Mouse (Mus musculus): ENCODE results near the gene Tcp11. TPM values are rescaled to one million over a fixed set of nuclear protein-coding genes. Genes with fewer than 3 reads are reported as not detected.

The Tcp11 gene
- 1.9 and 2.1 TPM in 2 replicates for polyA plus RNA-seq (2015; fragmentation: Nextera tagmentation; extraction: Ambion mirVana)

DNA sequence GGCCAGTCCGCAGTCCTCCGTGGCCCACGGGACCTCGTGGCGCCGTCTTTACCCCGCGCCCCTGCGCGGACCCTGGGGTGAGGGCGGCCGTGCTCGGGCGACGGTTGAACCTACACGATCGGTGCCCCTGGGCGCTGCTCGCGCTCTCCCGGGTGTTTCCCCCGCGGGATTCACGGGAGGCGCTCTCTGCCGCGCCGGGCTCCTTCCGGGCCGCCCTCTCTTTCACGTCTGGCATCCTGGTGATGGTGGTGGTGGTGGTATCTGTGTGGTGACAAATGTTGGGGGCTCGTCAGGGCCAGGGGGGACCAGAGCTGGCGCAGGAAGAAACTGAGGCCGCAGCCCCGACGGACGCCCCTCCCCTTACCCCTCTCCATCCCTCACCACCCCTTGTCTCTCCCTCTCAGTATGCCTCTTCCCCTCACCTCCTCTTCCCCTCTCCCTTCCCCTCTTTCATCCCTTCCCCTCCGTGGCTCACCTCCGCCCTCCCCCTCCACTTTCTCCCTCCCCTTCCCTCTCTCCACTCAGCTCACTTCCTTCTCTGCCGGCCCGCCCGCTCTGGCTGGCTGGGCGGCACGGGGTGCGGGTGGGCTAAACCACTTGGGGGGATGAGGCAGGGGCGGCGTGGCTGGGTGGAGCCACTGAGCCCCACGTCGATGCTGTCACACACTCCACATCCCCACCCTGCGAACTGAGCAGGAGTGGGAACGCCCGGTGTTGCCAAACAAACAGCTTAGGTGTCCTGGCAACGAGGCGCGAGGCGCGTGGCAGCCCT is at the start of gene Tcp11:
Gene Tcp11, minus strand, starts transcription at position 595 of the 772 bp plus-strand sequence.
- 2% methylated on average over 57 of the region's 57 CpGs for WGBS
- 0 out of 2 replicates have a peak within 1 kb of the TSS, but pooled peaks have one; percentile 11 for H3K27ac ChIP-seq
- ATAC-seq (ENCODE audit: insufficient number of reproducible peaks, insufficient read depth, low FRiP score, low TSS enrichment, low read depth): peak; percentile 84
- H3K4me3 ChIP-seq: peak within 1 kb of the TSS; percentile 66
- H3K4me1 ChIP-seq: peaks cover 21% of the 10 kb centered on the region
- no peaks in the 10 kb centered on the region; the same call in 1 of the 2 replicates for H3K27me3 ChIP-seq
- H3K36me3 ChIP-seq: no peaks in the 10 kb centered on the region
- no peaks in the 10 kb centered on the region for H3K9me3 ChIP-seq
- H3K9ac ChIP-seq: peak within 1 kb of the TSS; percentile 75
- H3K4me2 ChIP-seq: peak within 1 kb of the TSS; percentile 99

DNA sequence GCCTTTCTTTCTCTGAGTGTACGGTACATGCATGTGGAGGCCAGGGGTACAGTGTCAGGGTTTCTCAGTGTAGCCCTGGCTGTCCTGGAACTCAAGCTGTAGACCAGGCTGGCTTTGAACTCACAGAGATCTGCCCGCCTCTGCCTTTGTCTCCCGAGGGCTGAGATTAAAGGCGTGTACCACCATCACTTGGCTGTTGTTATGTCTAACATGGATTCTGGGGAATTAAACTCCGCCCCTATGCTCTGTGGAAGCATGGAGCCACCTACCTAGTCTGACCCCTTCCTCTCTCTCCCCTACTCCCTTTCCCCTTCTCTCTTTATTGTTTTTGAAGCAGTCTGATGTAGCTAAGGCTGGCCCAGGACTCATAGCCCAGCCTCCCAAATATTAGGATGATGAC is 49.4 kb upstream of the Tcp11 start:
- 88% methylated on average over 5 of the region's 5 CpGs for WGBS
- ATAC-seq (ENCODE audit: insufficient number of reproducible peaks, insufficient read depth, low FRiP score, low TSS enrichment, low read depth): no peak
- no peak overlapping the region for H3K4me2 ChIP-seq
- H3K4me1 ChIP-seq: peaks cover 11% of the 10 kb centered on the region
- no peaks in the 10 kb centered on the region for H3K36me3 ChIP-seq
- H3K27me3 ChIP-seq: no peaks in the 10 kb centered on the region
- no peak overlapping the region for H3K4me3 ChIP-seq
- H3K9me3 ChIP-seq: no peaks in the 10 kb centered on the region
- no peak overlapping the region for H3K9ac ChIP-seq
- no peak overlapping the region for H3K27ac ChIP-seq

DNA sequence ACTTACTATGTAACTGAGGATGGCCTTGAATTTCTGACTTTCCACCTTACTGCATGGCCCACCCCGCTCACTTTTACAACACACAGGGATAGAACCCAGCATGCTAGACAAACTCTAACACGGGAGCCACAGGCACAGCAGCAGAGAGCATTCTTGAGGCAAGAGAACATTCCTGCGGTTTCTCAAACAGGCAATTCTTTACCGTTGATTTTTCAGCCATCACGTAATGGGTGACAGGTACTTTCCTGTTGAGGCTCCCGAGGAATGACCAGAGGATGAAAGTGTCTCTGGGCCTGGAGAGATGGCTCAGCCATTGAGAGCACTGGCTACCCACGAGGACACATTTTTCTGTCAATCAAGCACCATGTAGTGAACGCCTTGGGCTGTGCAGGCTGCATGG is 43.9 kb upstream of the Tcp11 start:
- 44% methylated on average over 8 of the region's 8 CpGs for WGBS
- H3K9ac ChIP-seq: no peak overlapping the region
- H3K4me3 ChIP-seq: no peak overlapping the region
- H3K27ac ChIP-seq: peak overlapping the region; percentile 62; the same call in 1 of the 2 replicates
- peaks cover 24% of the 10 kb centered on the region for H3K4me1 ChIP-seq
- no peak for ATAC-seq (ENCODE audit: insufficient number of reproducible peaks, insufficient read depth, low FRiP score, low TSS enrichment, low read depth)
- H3K27me3 ChIP-seq: no peaks in the 10 kb centered on the region
- no peaks in the 10 kb centered on the region for H3K36me3 ChIP-seq
- no peaks in the 10 kb centered on the region for H3K9me3 ChIP-seq
- H3K4me2 ChIP-seq: no peak overlapping the region

DNA sequence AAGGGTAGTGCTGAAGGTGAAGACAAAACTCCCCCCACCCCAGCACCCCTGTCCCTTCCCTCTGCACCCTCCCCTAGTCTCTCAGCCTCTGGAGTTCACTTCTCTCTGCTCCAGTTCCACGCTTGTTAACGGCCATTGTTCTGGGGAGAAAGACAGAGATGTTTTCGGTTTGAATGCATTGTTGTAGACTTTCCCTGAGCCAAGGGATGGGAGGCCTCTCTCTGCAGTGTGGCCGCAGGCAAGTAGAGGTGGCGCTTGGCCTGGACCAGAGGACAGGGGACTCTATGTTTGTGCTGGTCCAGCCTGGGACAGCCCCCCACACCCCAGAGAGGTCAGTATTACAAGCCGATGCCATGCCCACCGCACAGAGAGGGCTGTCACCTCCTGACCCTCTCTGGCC is 43.2 kb upstream of the Tcp11 start:
- ATAC-seq (ENCODE audit: insufficient number of reproducible peaks, insufficient read depth, low FRiP score, low TSS enrichment, low read depth): no peak
- no peaks in the 10 kb centered on the region for H3K27me3 ChIP-seq
- peaks cover 24% of the 10 kb centered on the region for H3K4me1 ChIP-seq
- H3K4me2 ChIP-seq: peak overlapping the region; percentile 37
- peak overlapping the region; percentile 62 for H3K27ac ChIP-seq
- peak overlapping the region; percentile 51; the same call in 1 of the 2 replicates for H3K9ac ChIP-seq
- WGBS: 22% methylated on average over 7 of the region's 7 CpGs
- no peaks in the 10 kb centered on the region for H3K9me3 ChIP-seq
- no peaks in the 10 kb centered on the region for H3K36me3 ChIP-seq
- H3K4me3 ChIP-seq: no peak overlapping the region

DNA sequence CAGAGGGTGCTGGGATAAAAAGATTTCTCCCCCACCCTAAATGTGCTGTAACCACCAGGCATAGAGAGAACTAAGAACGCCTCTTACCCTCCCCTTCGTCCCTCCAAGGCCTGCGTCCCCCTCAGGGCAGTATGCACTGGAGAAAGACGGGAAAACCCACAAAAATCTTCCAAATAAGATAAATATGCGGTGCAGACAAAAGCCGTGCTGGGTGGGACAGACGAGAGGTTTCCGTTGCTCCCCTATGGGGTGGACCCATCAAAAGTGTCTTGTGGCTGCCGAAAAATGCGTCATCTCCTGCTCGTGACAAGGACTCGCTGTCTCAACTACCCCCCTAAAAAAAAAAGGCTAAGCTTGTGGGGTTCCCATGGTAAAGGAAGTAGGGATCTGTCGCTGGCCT is 42.5 kb upstream of the Tcp11 start:
- Histone ChIP-seq H3K27ac (peak overlapping the region; percentile 62), H3K36me3 (no peaks in the 10 kb centered on the region), H3K4me3 (no peak overlapping the region), H3K27me3 (no peaks in the 10 kb centered on the region), H3K9ac (peak overlapping the region; percentile 51; the same call in 1 of the 2 replicates), H3K9me3 (no peaks in the 10 kb centered on the region), H3K4me2 (peak overlapping the region; percentile 37), H3K4me1 (peaks cover 26% of the 10 kb centered on the region)
- ATAC-seq (ENCODE audit: insufficient number of reproducible peaks, insufficient read depth, low FRiP score, low TSS enrichment, low read depth): no peak
- whole genome bisulfite sequencing: 18% methylated on average over 13 of the region's 13 CpGs

DNA sequence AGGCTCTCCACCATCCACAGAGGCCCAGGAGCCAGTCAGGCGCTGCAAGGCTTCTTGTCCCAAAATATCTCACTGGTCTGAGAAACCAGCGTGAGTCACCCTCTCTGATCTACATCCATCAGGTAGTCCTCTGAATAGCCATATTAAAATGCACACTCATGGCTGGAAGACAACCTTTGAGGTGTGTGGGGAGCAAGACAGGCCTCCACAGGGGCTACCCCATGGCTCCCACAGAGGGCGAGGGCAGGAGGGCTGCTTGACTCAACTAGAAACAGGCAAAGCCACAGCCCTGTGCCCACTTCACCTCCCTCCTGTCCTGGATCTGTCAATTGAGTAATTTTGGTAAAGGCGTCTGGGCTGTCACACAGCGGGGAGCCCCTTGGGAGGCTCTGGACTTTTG is 40.0 kb upstream of the Tcp11 start:
- Histone ChIP-seq H3K4me3 (no peak overlapping the region), H3K9me3 (no peaks in the 10 kb centered on the region), H3K4me1 (peaks cover 30% of the 10 kb centered on the region), H3K4me2 (no peak overlapping the region), H3K27me3 (no peaks in the 10 kb centered on the region), H3K36me3 (no peaks in the 10 kb centered on the region), H3K27ac (no peak overlapping the region), H3K9ac (no peak overlapping the region)
- 87% methylated on average over 5 of the region's 5 CpGs for WGBS
- ATAC-seq (ENCODE audit: insufficient number of reproducible peaks, insufficient read depth, low FRiP score, low TSS enrichment, low read depth): no peak

DNA sequence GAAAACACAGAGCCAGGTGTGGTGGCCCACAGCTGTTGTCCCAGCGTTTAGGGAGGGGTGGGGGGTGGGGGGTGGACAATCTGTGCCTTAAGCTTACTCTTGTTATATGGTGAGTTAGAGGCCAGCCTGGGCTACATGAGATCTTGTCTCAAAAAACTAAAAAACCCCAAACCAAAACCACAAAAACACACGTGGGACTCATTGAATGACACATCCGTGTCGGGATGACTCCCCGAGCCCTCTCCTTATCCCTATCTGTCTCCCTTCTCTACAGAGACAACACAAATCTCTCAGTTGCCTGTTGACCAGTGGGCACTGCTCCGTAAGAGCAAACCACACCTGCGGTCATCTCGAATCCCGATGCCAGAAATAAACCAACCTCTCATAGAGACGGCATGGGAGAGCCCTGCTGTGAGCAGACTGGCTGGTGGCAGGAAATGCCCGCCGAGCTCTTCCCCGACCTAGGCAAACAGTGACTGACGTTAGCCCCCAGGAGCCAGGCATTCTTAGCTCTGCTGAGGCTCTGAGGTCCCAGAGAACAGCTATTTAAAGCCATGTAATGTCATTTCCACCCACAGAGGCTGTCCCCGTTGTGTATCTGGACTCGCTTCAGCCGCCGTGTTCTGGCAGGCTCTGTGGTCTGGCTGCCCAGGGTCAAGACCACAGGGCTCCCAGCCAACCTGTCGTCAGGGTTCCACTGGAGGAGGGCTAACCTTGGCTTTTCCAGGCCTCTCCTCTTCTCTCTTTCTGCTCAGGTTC is 37.2 kb upstream of the Tcp11 start:
- no peak overlapping the region for H3K27ac ChIP-seq
- no peak for ATAC-seq (ENCODE audit: insufficient number of reproducible peaks, insufficient read depth, low FRiP score, low TSS enrichment, low read depth)
- 54% methylated on average over 19 of the region's 19 CpGs for WGBS

DNA sequence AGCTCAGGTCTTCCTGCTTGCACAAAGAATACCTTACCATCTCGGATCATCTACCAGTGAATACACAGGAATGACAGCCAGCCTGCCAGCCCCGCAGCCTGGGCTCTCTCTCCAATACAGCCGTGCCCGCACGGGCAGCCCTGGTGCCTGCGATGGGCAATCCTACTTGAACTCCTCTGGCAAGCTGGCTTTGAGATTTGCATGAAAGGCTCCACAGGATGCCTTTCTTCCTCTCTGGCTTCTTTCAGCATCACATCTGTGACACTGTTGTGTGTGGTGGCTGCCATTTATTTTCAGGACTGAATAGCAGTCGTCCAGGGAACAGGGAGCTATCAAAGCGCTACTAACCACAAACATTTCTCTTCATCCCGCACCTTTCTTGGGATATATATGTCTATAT is 35.9 kb upstream of the Tcp11 start:
- 87% methylated on average over 9 of the region's 9 CpGs for WGBS
- no peak overlapping the region for H3K27ac ChIP-seq
- H3K27me3 ChIP-seq: no peaks in the 10 kb centered on the region
- no peak overlapping the region for H3K4me2 ChIP-seq
- H3K36me3 ChIP-seq: no peaks in the 10 kb centered on the region
- no peaks in the 10 kb centered on the region for H3K9me3 ChIP-seq
- no peak overlapping the region for H3K4me3 ChIP-seq
- H3K4me1 ChIP-seq: peaks cover 23% of the 10 kb centered on the region
- no peak for ATAC-seq (ENCODE audit: insufficient number of reproducible peaks, insufficient read depth, low FRiP score, low TSS enrichment, low read depth)
- no peak overlapping the region for H3K9ac ChIP-seq

More for the DNA sequence above, 37.2 kb upstream of the Tcp11 start:
- peaks cover 25% of the 10 kb centered on the region for H3K4me1 ChIP-seq
- no peaks in the 10 kb centered on the region for H3K9me3 ChIP-seq
- 0 out of 2 replicates have a peak overlapping the region, but pooled peaks have one; percentile 21 for H3K9ac ChIP-seq
- no peak overlapping the region for H3K4me2 ChIP-seq
- no peak overlapping the region for H3K4me3 ChIP-seq
- no peaks in the 10 kb centered on the region for H3K36me3 ChIP-seq
- H3K27me3 ChIP-seq: no peaks in the 10 kb centered on the region

DNA sequence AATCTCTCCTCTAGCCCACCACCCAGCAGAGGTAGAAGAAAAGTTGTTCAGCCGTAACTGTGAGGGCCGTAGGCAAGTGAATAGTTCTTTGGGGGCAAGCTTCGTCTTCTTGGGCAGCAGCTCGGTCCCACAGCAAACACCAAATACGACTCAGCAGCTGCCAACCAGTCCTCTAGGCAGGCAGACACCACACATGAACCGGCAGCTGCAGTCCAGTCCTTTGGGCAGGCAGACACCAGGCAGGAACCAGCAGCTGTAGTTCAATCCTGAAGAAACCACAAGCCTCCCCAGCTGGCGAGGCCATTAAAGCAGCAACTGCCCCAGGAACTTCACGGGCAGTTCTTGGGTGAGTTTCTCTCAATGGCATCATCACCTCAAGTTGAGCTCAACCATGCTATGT is 31.8 kb upstream of the Tcp11 start:
- Histone ChIP-seq H3K36me3 (no peaks in the 10 kb centered on the region), H3K4me1 (peaks cover 30% of the 10 kb centered on the region), H3K4me2 (no peak overlapping the region), H3K4me3 (no peak overlapping the region), H3K9ac (no peak overlapping the region), H3K9me3 (no peaks in the 10 kb centered on the region), H3K27me3 (no peaks in the 10 kb centered on the region), H3K27ac (no peak overlapping the region)
- no peak for ATAC-seq (ENCODE audit: insufficient number of reproducible peaks, insufficient read depth, low FRiP score, low TSS enrichment, low read depth)
- WGBS: 87% methylated on average over 8 of the region's 8 CpGs

DNA sequence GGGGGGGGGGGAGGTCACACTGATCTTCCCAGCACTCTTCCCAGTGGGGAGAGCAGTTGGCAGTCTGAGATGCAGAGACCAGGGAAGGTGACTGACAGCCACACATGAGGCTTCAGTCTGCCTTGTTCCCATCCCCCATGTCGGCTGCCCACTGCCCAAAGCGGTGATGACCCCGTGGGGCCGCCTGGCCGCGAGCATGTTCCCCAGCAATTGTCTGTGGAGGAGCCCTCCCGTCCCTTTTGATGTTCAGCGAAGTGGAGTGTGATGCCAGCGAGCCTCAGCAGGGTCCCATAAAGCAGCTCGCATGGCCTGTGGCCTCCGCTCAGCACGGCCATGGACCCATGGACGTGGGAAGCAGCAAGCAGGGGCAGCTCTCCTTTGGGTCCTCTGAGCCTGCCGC is 26.8 kb upstream of the Tcp11 start:
- H3K9ac ChIP-seq: no peak overlapping the region
- H3K27me3 ChIP-seq: no peaks in the 10 kb centered on the region
- no peak for ATAC-seq (ENCODE audit: insufficient number of reproducible peaks, insufficient read depth, low FRiP score, low TSS enrichment, low read depth)
- no peak overlapping the region for H3K27ac ChIP-seq
- no peak overlapping the region for H3K4me2 ChIP-seq
- H3K4me3 ChIP-seq: no peak overlapping the region
- H3K36me3 ChIP-seq: no peaks in the 10 kb centered on the region
- H3K4me1 ChIP-seq: peaks cover 14% of the 10 kb centered on the region
- WGBS: 25% methylated on average over 14 of the region's 14 CpGs
- H3K9me3 ChIP-seq: no peaks in the 10 kb centered on the region

DNA sequence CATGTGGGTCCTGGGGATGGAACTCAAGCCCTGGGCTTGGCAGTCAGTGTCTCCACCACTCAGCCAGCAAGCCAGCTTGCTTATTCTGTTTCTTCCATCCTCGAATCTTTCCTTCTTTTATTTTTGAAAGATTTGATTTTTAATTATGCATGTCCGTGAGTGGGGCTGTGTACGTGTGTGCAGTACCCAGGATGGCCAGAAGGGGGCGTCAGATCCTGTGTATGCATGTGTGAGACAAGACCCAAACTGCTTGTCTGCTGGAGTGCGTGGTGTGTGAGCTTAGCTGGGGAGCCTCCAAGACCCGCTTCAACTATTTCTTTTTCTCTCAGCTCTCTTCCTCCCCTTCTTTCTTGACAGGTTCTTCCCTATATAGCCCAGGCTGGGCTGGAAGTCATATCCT is 25.9 kb upstream of the Tcp11 start:
- H3K27ac ChIP-seq: no peak overlapping the region
- H3K4me3 ChIP-seq: no peak overlapping the region
- 77% methylated on average over 6 of the region's 6 CpGs for WGBS
- no peaks in the 10 kb centered on the region for H3K27me3 ChIP-seq
- H3K4me2 ChIP-seq: no peak overlapping the region
- H3K36me3 ChIP-seq: no peaks in the 10 kb centered on the region
- H3K4me1 ChIP-seq: peaks cover 23% of the 10 kb centered on the region
- no peak for ATAC-seq (ENCODE audit: insufficient number of reproducible peaks, insufficient read depth, low FRiP score, low TSS enrichment, low read depth)
- no peak overlapping the region for H3K9ac ChIP-seq
- no peaks in the 10 kb centered on the region for H3K9me3 ChIP-seq

DNA sequence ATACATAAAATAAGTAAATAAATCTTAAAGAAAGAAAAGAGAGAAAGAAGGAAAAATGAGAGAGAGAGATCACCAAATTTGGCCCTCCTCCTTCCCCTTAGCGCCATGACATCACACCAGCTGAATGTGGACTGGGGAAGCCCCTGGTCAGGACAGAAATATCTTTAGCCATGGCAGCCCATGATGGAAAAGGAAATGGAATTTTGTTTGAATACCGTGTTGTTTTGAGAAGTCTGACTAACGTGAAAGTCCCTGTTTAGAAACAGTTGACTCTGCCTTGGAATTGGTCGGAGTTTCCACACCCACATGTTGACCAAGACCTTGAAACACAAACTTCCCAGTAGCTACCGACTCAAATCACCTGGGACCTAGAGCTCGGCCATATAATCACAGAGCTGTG is 24.0 kb upstream of the Tcp11 start:
- H3K9me3 ChIP-seq: no peaks in the 10 kb centered on the region
- peaks cover 15% of the 10 kb centered on the region for H3K4me1 ChIP-seq
- no peak overlapping the region for H3K4me3 ChIP-seq
- no peaks in the 10 kb centered on the region for H3K36me3 ChIP-seq
- no peak overlapping the region for H3K9ac ChIP-seq
- H3K27me3 ChIP-seq: no peaks in the 10 kb centered on the region
- H3K4me2 ChIP-seq: no peak overlapping the region
- no peak for ATAC-seq (ENCODE audit: insufficient number of reproducible peaks, insufficient read depth, low FRiP score, low TSS enrichment, low read depth)
- no peak overlapping the region for H3K27ac ChIP-seq
- 74% methylated on average over 6 of the region's 6 CpGs for WGBS

Measured in embryonic facial prominence, embryonic 13.5 days (tissue).